ENCODE assay signal across 13 mouse cellular contexts in the genomic region with DNA sequence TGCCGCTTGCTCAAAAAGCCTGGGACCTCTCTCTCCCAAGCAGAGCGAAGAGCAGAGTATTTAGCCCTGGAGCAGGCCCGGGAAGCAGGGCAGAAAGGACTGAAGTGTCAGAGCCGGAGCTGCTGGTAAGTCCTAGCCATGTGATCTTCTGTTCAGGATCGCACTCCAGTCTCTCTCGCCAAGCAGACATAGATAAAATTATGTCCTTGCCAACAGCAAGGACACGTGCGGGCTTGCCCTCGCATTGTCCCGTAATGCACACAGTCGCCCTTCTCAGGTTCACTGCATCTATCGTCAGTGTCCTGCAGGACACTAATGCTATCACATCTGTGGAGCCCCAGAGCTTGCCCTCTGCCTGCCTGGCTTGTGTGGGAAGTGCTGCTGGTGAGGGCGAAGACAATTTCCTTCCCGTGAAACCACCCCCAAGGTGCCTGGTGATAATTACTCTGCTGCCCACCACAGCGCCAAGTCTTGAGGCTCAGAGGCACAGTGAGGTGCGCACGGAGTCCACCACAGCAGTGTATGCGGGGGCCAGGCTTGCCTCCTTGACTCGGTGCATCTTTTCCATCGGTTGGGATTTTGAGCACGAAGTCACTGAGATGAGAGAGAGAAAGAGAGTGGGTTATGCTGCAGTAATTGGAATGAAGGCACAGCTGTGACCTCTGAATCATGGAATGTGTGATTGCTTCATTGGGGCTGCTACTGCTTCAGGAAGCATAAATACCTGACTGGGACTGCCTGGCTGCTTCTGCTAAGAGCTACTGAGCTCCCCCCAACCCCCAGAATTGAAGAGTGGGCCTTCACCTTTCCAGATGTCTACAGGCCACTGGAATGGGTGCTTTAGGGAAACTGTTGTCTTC. TPM values are rescaled to one million over a fixed set of nuclear protein-coding genes. Genes with fewer than 3 reads are reported as not detected.
A peak's percentile ranks its signal among the peaks of the same experiment; 100 is the strongest.
DNase-seq lines count a peak whose midpoint lies in the region; ATAC-seq and TF ChIP-seq lines count a peak whose summit lies in the region.
"Had no signal": no experiment of that assay in that cellular context is flagged by ENCODE, and none has a peak within 500 bp of the region (broad histone marks: within the 10 kb centered on the region; RNA-seq: fewer than 3 reads in every experiment).

No protein-coding gene starts in this region.

- no peak for TF ChIP-seq EP300 in lung, postnatal 0 days (IDR thresholded peaks at IDR 0.05)

- peak; percentile 34 to 42 for DNase-seq in frontal cortex, postnatal 36 days (ENCODE audit: low spot score in 2 of 2)
- peak; percentile 24 for DNase-seq in lung, postnatal 0 days (ENCODE audit: low spot score)
- no peak for DNase-seq in lung, postnatal 4 days
- DNase-seq in adrenal gland, postnatal 10 days: peak; percentile 13
- DNase-seq in heart, postnatal 4 days: peak; percentile 14
- no peak for DNase-seq in T-cell, adult 2 months (ENCODE audit: low spot score)
- DNase-seq: cerebellum, postnatal 14 days; liver, postnatal 0 days had no signal

- H3K4me2 ChIP-seq in lung, postnatal 0 days (replicated peaks; ENCODE audit: low read depth, low read length): no peak overlapping the region
- no peak overlapping the region for H3K4me2 ChIP-seq in liver, embryonic 12.5 days
- H3K4me2 ChIP-seq: embryonic facial prominence, embryonic 15.5 days; stomach, embryonic 15.5 days had no signal

- no peaks in the 10 kb centered on the region for H3K27me3 ChIP-seq in lung, postnatal 0 days (replicated peaks; ENCODE audit: insufficient read depth, low read length)
- no peaks in the 10 kb centered on the region for H3K27me3 ChIP-seq in liver, embryonic 12.5 days (replicated peaks)
- H3K27me3 ChIP-seq: embryonic facial prominence, embryonic 15.5 days; stomach, embryonic 15.5 days had no signal

- no peak overlapping the region for H3K9ac ChIP-seq in lung, postnatal 0 days (replicated peaks; ENCODE audit: low read depth)
- H3K9ac ChIP-seq in liver, embryonic 12.5 days: no peak overlapping the region
- H3K9ac ChIP-seq: embryonic facial prominence, embryonic 15.5 days; liver, postnatal 0 days; stomach, embryonic 15.5 days had no signal

- no peaks in the 10 kb centered on the region for H3K36me3 ChIP-seq in lung, postnatal 0 days (ENCODE audit: insufficient read depth, low read length)
- H3K36me3 ChIP-seq in liver, embryonic 12.5 days: no peaks in the 10 kb centered on the region
- H3K36me3 ChIP-seq: embryonic facial prominence, embryonic 15.5 days; hindbrain, embryonic 10.5 days; stomach, embryonic 15.5 days had no signal

- H3K4me3 ChIP-seq in lung, postnatal 0 days (ENCODE audit: low read depth, low read length): no peak overlapping the region
- H3K4me3 ChIP-seq in liver, embryonic 12.5 days: no peak overlapping the region
- H3K4me3 ChIP-seq: embryonic facial prominence, embryonic 15.5 days; hindbrain, embryonic 10.5 days; stomach, embryonic 15.5 days had no signal

- no peaks in the 10 kb centered on the region for H3K4me1 ChIP-seq in lung, postnatal 0 days (ENCODE audit: insufficient read depth, low read depth, low read length)
- H3K4me1 ChIP-seq in liver, embryonic 12.5 days: peaks cover 33% of the 10 kb centered on the region
- H3K4me1 ChIP-seq: stomach, embryonic 15.5 days had no signal

- TF ChIP-seq CTCF in lung, postnatal 0 days (IDR thresholded peaks at IDR 0.05): no peak

- H3K9me3 ChIP-seq in lung, postnatal 0 days (ENCODE audit: low read length): no peaks in the 10 kb centered on the region
- no peaks in the 10 kb centered on the region for H3K9me3 ChIP-seq in liver, embryonic 12.5 days (replicated peaks)
- H3K9me3 ChIP-seq: embryonic facial prominence, embryonic 15.5 days; hindbrain, embryonic 10.5 days; stomach, embryonic 15.5 days had no signal

- 82% methylated on average over 21 of the region's 21 CpGs for WGBS in lung, postnatal 0 days
- 71% methylated on average over 21 of the region's 21 CpGs for WGBS in liver, embryonic 12.5 days (ENCODE audit: insufficient replicate concordance)

- no peak overlapping the region for H3K27ac ChIP-seq in lung, postnatal 0 days (ENCODE audit: low read length)
- H3K27ac ChIP-seq in liver, embryonic 12.5 days: no peak overlapping the region
- H3K27ac ChIP-seq: embryonic facial prominence, embryonic 15.5 days; hindbrain, embryonic 10.5 days; stomach, embryonic 15.5 days had no signal

- ATAC-seq in frontal cortex, adult (ENCODE audit: low TSS enrichment): no peak
- ATAC-seq in lung, postnatal 0 days: no peak
- ATAC-seq in liver, embryonic 12.5 days: no peak
- ATAC-seq: liver, postnatal 0 days had no signal

RNA-seq across cellular contexts. Expression of gene Urb2, which starts 59.4 kb away (rescaled TPM):
- polyA plus RNA-seq in lung, postnatal 0 days (2015; fragmentation: Nextera tagmentation; extraction: Ambion mirVana): 0.88 and 1.1 TPM in 2 replicates
- 10 to 100 TPM; 10.5 to 12.3 TPM for total RNA-seq in adrenal gland, postnatal 10 days (2021)
- 10 to 100 TPM; 10.8 to 11.1 TPM for total RNA-seq in heart, postnatal 4 days (2021)
- 5.9 and 7.2 TPM in 2 replicates for polyA plus RNA-seq in liver, embryonic 12.5 days (2016; fragmentation: Nextera tagmentation; extraction: Ambion mirVana)

RNA-seq across cellular contexts. Expression of gene Taf5l, which starts 59.5 kb away (rescaled TPM):
- 17.8 and 18.6 TPM in 2 replicates for polyA plus RNA-seq in lung, postnatal 0 days (2015; fragmentation: Nextera tagmentation; extraction: Ambion mirVana)
- 10 to 100 TPM; 26.5 to 26.8 TPM for total RNA-seq in adrenal gland, postnatal 10 days (2021)
- total RNA-seq in heart, postnatal 4 days (2021): 10 to 100 TPM; 27.5 to 29.9 TPM
- 47.2 and 48.0 TPM in 2 replicates for polyA plus RNA-seq in liver, embryonic 12.5 days (2016; fragmentation: Nextera tagmentation; extraction: Ambion mirVana)

Comparison
In these comparisons a context has a peak if more than half of its experiments do, and no peak if none do; other contexts are left out.
1. DNase-seq: peak in frontal cortex, postnatal 36 days (2 of 2), lung, postnatal 0 days (single experiment), adrenal gland, postnatal 10 days (single experiment) and heart, postnatal 4 days (single experiment); none in lung, postnatal 4 days (0 of 2) and T-cell, adult 2 months (single experiment).